Mouse (Mus musculus): ENCODE results near the gene Pdss1.

GRCm38 (mm10) chr2:22873159-22873558 is 22.2 kb upstream of the Pdss1 start:
- TF ChIP-seq POLR2A (IDR thresholded peaks at IDR 0.05; ENCODE audit: borderline replicate concordance, extremely low read depth, insufficient read depth, insufficient read length, poor library complexity, severe bottlenecking) = no peak
- TF ChIP-seq CTCF (IDR thresholded peaks at IDR 0.05; ENCODE audit: borderline replicate concordance, extremely low read depth, insufficient read depth, insufficient read length) = no peak
